Mouse (Mus musculus) neural tube, embryonic 13.5 days (tissue): Measurements from ENCODE around the gene Fancc. TPM values are rescaled to one million over a fixed set of nuclear protein-coding genes. Genes with fewer than 3 reads are reported as not detected.

Source experiments
- ATAC-seq: fragments of 200-750 bp; cut with Nextera tagmentation; 2 replicates; pipeline ENCODE4 v1.8.0; 2017; ENCODE audit warnings: low read depth, mild to moderate bottlenecking, moderate TSS enrichment, moderate library complexity
- H3K27ac ChIP-seq: fragments of 300-500 bp; sonication (generic); replicated peaks from 2 replicates; pipeline ENCODE4 v1.5.1; 2015; ENCODE audit warnings: moderate library complexity, mild to moderate bottlenecking, inconsistent platforms
- H3K27me3 ChIP-seq: fragments of 300-500 bp; sonication (generic); 2 replicates; pipeline ENCODE4 v1.6.1; 2015; ENCODE audit warnings: mild to moderate bottlenecking, inconsistent platforms
- H3K36me3 ChIP-seq: fragments of 300-500 bp; sonication (generic); 2 replicates; pipeline ENCODE4 v1.6.1; 2015; ENCODE audit warnings: mild to moderate bottlenecking, inconsistent platforms
- H3K4me1 ChIP-seq: fragments of 300-500 bp; sonication (generic); replicated peaks from 2 replicates; pipeline ENCODE4 v1.6.1; 2015; ENCODE audit warnings: inconsistent platforms
- H3K4me2 ChIP-seq: fragments of 300-500 bp; sonication (generic); 2 replicates; pipeline ENCODE4 v1.6.1; 2015; ENCODE audit warnings: inconsistent platforms, mild to moderate bottlenecking, moderate library complexity
- H3K4me3 ChIP-seq: fragments of 300-500 bp; sonication (generic); 2 replicates; pipeline ENCODE4 v1.5.1; 2015; ENCODE audit warnings: mild to moderate bottlenecking, inconsistent platforms
- H3K9ac ChIP-seq: fragments of 300-500 bp; sonication (generic); 2 replicates; pipeline ENCODE4 v1.6.1; 2015; ENCODE audit warnings: moderate library complexity, mild to moderate bottlenecking, inconsistent platforms
- H3K9me3 ChIP-seq: fragments of 300-500 bp; sonication (generic); 2 replicates; pipeline ENCODE4 v1.6.1; 2016; ENCODE audit warnings: inconsistent platforms
- WGBS: fragments of 180-500 bp; shearing (Covaris S2); methylation state at CpG from one replicate; pipeline ENCODE4 v1.1.7; 2015; 5-methylcytosine and 5-hydroxymethylcytosine counted together
- polyA plus RNA-seq: library from polyadenylated mRNA; unstranded; fragments of >200 nt; fragmentation: Nextera tagmentation; extraction: Ambion mirVana; gene quantifications from 2 replicates; pipeline ENCODE4 v1.2.1, GENCODE M21; 2015

Gene Fancc
- polyA plus RNA-seq, 1 experiment from 2014 or later = 15.3 TPM

- H3K27me3 ChIP-seq = no peaks in the 10 kb centered on the region
- 72% methylated on average over 4 of the region's 4 CpGs for WGBS
- peak overlapping the region; percentile 6; the same call in 1 of the 2 replicates for H3K27ac ChIP-seq
- no peaks in the 10 kb centered on the region for H3K36me3 ChIP-seq
- H3K4me2 ChIP-seq = no peak overlapping the region
- no peak for ATAC-seq
- H3K4me3 ChIP-seq = no peak overlapping the region
- H3K4me1 ChIP-seq = no peaks in the 10 kb centered on the region
- H3K9me3 ChIP-seq = no peaks in the 10 kb centered on the region
- H3K9ac ChIP-seq = no peak overlapping the region
Measured at GRCm38 (mm10) chr13:63411310-63412022, 85.6 kb downstream of the Fancc start.

GRCm38 (mm10) chr13:63410578-63411298, 86.3 kb downstream of the Fancc start:
- no peak overlapping the region for H3K4me3 ChIP-seq
- 82% methylated on average over 9 of the region's 9 CpGs for WGBS
- H3K4me1 ChIP-seq = no peaks in the 10 kb centered on the region
- no peak overlapping the region for H3K4me2 ChIP-seq
- no peaks in the 10 kb centered on the region for H3K36me3 ChIP-seq
- no peak overlapping the region for H3K27ac ChIP-seq
- ATAC-seq = no peak
- H3K27me3 ChIP-seq = no peaks in the 10 kb centered on the region
- no peaks in the 10 kb centered on the region for H3K9me3 ChIP-seq
- no peak overlapping the region for H3K9ac ChIP-seq

- no peak overlapping the region for H3K4me2 ChIP-seq
- H3K9me3 ChIP-seq = no peaks in the 10 kb centered on the region
- WGBS = 82% methylated on average over 4 of the region's 4 CpGs
- no peaks in the 10 kb centered on the region for H3K27me3 ChIP-seq
- no peak overlapping the region for H3K27ac ChIP-seq
- H3K9ac ChIP-seq = no peak overlapping the region
- no peak overlapping the region for H3K4me3 ChIP-seq
- no peaks in the 10 kb centered on the region for H3K4me1 ChIP-seq
- no peak for ATAC-seq
- no peaks in the 10 kb centered on the region for H3K36me3 ChIP-seq
Measured at GRCm38 (mm10) chr13:63405151-63405550, 91.9 kb downstream of the Fancc start.

- no peak overlapping the region for H3K4me3 ChIP-seq
- 90% methylated on average over 2 of the region's 2 CpGs for WGBS
Measured at GRCm38 (mm10) chr13:63404657-63405056, 92.4 kb downstream of the Fancc start.

GRCm38 (mm10) chr13:63402823-63403222, 94.3 kb downstream of the Fancc start:
- 87% methylated on average over 2 of the region's 2 CpGs for WGBS
- H3K4me1 ChIP-seq = no peaks in the 10 kb centered on the region
- H3K4me3 ChIP-seq = no peak overlapping the region
- ATAC-seq = no peak
- H3K27ac ChIP-seq = no peak overlapping the region
- no peaks in the 10 kb centered on the region for H3K9me3 ChIP-seq
- no peak overlapping the region for H3K9ac ChIP-seq
- peaks cover 5% of the 10 kb centered on the region; the same call in 1 of the 2 replicates for H3K36me3 ChIP-seq
- no peak overlapping the region for H3K4me2 ChIP-seq
- H3K27me3 ChIP-seq = no peaks in the 10 kb centered on the region

More at GRCm38 (mm10) chr13:63404657-63405056, 92.4 kb downstream of the Fancc start:
- Histone ChIP-seq H3K27me3 (no peaks in the 10 kb centered on the region), H3K9ac (no peak overlapping the region), H3K4me2 (no peak overlapping the region), H3K36me3 (peaks cover 5% of the 10 kb centered on the region; the same call in 1 of the 2 replicates), H3K9me3 (no peaks in the 10 kb centered on the region), H3K4me1 (no peaks in the 10 kb centered on the region), H3K27ac (no peak overlapping the region)
- ATAC-seq = no peak

GRCm38 (mm10) chr13:63400069-63400468, 97.0 kb downstream of the Fancc start:
- 95% methylated on average over 6 of the region's 6 CpGs for WGBS
- no peak for ATAC-seq
- Histone ChIP-seq H3K4me3 (no peak overlapping the region), H3K27ac (no peak overlapping the region), H3K4me1 (0 out of 2 replicates have a peak, but pooled peaks cover under 1% of the 10 kb centered on the region), H3K4me2 (no peak overlapping the region), H3K9ac (no peak overlapping the region), H3K9me3 (no peaks in the 10 kb centered on the region), H3K36me3 (peaks cover 7% of the 10 kb centered on the region; the same call in 1 of the 2 replicates), H3K27me3 (no peaks in the 10 kb centered on the region)

GRCm38 (mm10) chr13:63397420-63397819, 99.7 kb downstream of the Fancc start:
- WGBS = 82% methylated on average over 1 of the region's 1 CpGs
- Histone ChIP-seq H3K4me1 (0 out of 2 replicates have a peak, but pooled peaks cover 7% of the 10 kb centered on the region), H3K27me3 (no peaks in the 10 kb centered on the region), H3K9me3 (no peaks in the 10 kb centered on the region), H3K4me2 (no peak overlapping the region), H3K4me3 (no peak overlapping the region), H3K9ac (no peak overlapping the region), H3K27ac (no peak overlapping the region), H3K36me3 (peaks cover 7% of the 10 kb centered on the region; the same call in 1 of the 2 replicates)
- no peak for ATAC-seq

- Histone ChIP-seq H3K9me3 (no peaks in the 10 kb centered on the region), H3K36me3 (0 out of 2 replicates have a peak, but pooled peaks cover 2% of the 10 kb centered on the region), H3K4me2 (no peak overlapping the region), H3K27me3 (no peaks in the 10 kb centered on the region), H3K27ac (no peak overlapping the region), H3K9ac (no peak overlapping the region), H3K4me1 (0 out of 2 replicates have a peak, but pooled peaks cover 7% of the 10 kb centered on the region), H3K4me3 (no peak overlapping the region)
- ATAC-seq = no peak
- 62% methylated on average over 7 of the region's 7 CpGs for WGBS
Measured at GRCm38 (mm10) chr13:63394304-63395063, 102.6 kb downstream of the Fancc start.

GRCm38 (mm10) chr13:63385234-63385633, 111.8 kb downstream of the Fancc start:
- H3K4me2 ChIP-seq = no peak overlapping the region
- no peak overlapping the region for H3K27ac ChIP-seq
- no peak for ATAC-seq
- no peaks in the 10 kb centered on the region for H3K4me1 ChIP-seq
- no peak overlapping the region for H3K4me3 ChIP-seq
- no peaks in the 10 kb centered on the region for H3K9me3 ChIP-seq
- WGBS = 84% methylated on average over 2 of the region's 2 CpGs
- peaks cover 6% of the 10 kb centered on the region; the same call in 1 of the 2 replicates for H3K36me3 ChIP-seq
- H3K27me3 ChIP-seq = no peaks in the 10 kb centered on the region
- no peak overlapping the region for H3K9ac ChIP-seq

- Histone ChIP-seq H3K27ac (no peak overlapping the region), H3K4me2 (no peak overlapping the region), H3K9me3 (no peaks in the 10 kb centered on the region), H3K36me3 (peaks cover 6% of the 10 kb centered on the region; the same call in 1 of the 2 replicates), H3K9ac (no peak overlapping the region), H3K27me3 (no peaks in the 10 kb centered on the region), H3K4me1 (no peaks in the 10 kb centered on the region), H3K4me3 (no peak overlapping the region)
- no peak for ATAC-seq
- WGBS = 82% methylated on average over 3 of the region's 3 CpGs
Measured at GRCm38 (mm10) chr13:63384775-63385174, 112.3 kb downstream of the Fancc start.

GRCm38 (mm10) chr13:63382206-63382605, 114.9 kb downstream of the Fancc start:
- Histone ChIP-seq H3K4me1 (no peaks in the 10 kb centered on the region), H3K4me3 (no peak overlapping the region), H3K9me3 (no peaks in the 10 kb centered on the region), H3K27ac (no peak overlapping the region), H3K36me3 (peaks cover 6% of the 10 kb centered on the region; the same call in 1 of the 2 replicates), H3K4me2 (no peak overlapping the region), H3K9ac (no peak overlapping the region), H3K27me3 (no peaks in the 10 kb centered on the region)
- WGBS = 72% methylated on average over 2 of the region's 2 CpGs
- ATAC-seq = no peak
